Mouse (Mus musculus): ENCODE results near the gene Mtif3. TPM values are rescaled to one million over a fixed set of nuclear protein-coding genes. Genes with fewer than 3 reads are reported as not detected.
A peak's percentile ranks its signal among the peaks of the same experiment; 100 is the strongest.
"Not testable (repeated sequence)": the region's sequence is repeated elsewhere in the genome, so short reads cannot be mapped to it uniquely, and the experiment has no call there.

The Mtif3 gene
- total RNA-seq, 2 experiments from 2014 or later, result 18.1 to 24.9 TPM

DNA sequence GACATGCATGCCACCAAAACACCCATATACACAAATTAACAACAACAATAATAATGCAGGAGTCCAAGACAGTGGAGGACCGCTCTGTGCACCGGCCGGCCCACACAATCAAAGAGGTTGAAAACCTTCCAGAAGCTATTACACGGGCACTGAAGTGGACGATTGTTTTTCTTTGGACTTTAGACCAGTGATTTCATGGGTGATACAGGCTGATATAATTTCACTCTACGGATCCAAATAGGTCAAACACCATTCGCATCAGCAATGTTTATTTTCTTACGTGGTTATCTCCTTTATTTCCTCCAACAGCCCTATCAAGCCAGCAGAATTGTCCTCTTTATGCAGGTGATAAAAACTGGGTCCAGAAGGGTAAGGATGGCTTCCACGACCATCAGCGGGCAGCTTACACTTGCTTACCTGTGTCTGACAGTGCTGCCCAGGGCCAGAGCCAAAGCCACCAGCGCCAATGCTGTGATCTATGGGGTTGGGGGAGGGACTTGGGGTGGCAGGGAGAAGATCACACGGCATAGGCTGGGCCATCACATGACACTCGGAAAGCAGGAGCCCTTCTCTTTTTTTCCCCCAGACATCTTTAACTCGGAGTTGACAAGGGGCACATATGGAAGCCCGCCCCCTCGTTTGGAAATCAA, 31.6 kb downstream of the Mtif3 start:
- no peak for TF ChIP-seq CTCF (IDR thresholded peaks at IDR 0.05)
- intact Hi-C loops (cut with DNase I), result no loop called here
- no peak for DNase-seq (ENCODE audit: extremely low spot score in 1 of 2, low spot score in 2 of 2)
- no peak overlapping the region for H3K27ac ChIP-seq
- no peak overlapping the region for H3K4me3 ChIP-seq

DNA sequence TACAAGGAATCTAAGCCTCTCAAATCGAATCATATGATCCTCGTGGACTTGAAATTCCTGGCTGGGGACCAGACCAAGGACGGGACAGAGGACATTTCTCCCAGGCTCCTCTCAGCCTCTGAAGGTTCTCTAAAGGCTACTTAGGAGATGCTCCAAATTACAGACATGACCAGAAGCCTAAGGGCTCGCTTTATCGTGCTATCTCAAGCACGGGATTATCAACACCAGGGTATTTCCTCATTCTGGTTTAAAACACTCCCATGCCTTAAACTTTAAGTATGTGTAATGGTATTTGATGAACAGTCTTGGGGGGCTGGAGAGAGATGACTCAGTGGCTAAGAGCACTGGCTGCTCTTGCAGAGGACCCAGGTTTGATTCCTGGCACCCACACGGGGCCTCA, 32.2 kb downstream of the Mtif3 start:
- no peak for TF ChIP-seq CTCF (IDR thresholded peaks at IDR 0.05)
- no peak overlapping the region for H3K4me3 ChIP-seq
- intact Hi-C loops (cut with DNase I), result no loop called here
- DNase-seq (ENCODE audit: extremely low spot score in 1 of 2, low spot score in 2 of 2), result no peak
- H3K27ac ChIP-seq, result no peak overlapping the region

DNA sequence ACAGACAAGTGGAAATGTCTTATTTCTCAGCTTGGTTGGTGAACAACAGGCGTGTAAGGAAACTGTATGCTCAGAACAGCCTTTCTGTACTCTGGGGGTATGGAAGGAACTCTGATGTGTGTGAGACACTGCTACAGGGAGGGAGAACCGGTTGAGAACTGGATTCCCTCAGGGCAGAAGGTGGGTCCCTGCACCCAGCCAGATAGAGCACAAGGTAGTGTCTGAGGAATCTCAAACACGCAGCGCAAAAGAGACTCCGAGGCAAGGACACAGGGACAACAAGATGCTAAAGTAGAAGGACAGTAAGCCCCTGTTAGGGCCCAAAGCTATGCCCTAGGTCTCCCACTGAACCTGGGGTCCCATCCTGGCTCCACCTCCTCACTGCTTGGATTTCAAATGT, 36.9 kb downstream of the Mtif3 start:
- DNase-seq (ENCODE audit: extremely low spot score in 1 of 2, low spot score in 2 of 2), result no peak
- intact Hi-C loops (cut with DNase I), result no loop called here
- no peak overlapping the region for H3K27ac ChIP-seq
- no peak overlapping the region for H3K4me3 ChIP-seq
- no peak for TF ChIP-seq CTCF (IDR thresholded peaks at IDR 0.05)

DNA sequence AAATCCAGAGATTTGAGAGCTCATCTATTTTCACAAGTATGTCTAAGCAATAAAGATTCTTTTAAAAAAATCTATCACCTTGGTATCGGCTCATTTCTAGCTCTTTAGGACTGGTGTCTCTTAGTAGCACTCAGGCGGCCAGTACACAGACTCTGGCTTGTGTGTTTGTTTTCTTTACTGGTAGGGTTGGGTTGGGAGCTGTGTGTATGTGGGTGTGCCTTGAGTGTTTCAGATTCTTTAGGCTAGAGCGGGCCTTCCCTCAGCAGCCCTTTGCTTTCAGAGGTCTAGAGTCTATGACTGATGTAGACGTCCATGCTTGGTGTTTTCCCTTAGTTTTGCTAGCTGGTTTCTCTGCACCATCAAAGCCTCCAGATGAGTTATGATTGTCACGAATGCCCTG, 40.1 kb downstream of the Mtif3 start:
- Histone ChIP-seq H3K27ac (no peak overlapping the region), H3K4me3 (no peak overlapping the region)
- no peak for DNase-seq (ENCODE audit: extremely low spot score in 1 of 2, low spot score in 2 of 2)
- TF ChIP-seq CTCF (IDR thresholded peaks at IDR 0.05), result no peak
- intact Hi-C loops (cut with DNase I), result no loop called here

DNA sequence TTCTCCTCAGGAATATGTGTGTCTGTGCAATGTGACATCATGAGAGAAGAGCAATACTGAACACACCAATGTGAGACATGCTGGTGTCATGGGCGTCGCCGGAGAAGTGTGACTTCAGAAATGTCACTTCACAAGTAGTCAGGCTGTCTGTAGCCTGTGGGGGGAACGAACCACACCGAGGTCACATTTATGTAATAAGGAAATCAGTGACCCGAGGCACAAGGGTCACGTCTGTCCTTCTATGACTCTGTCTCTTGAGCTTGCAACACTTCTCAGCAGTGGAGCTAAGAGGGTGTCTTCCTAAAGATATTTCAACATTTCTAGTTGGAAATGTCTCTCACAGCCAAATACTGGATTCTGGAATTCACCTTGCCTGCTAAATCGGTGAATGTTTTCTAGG, 42.4 kb downstream of the Mtif3 start:
- Histone ChIP-seq H3K27ac (no peak overlapping the region), H3K4me3 (no peak overlapping the region)
- TF ChIP-seq CTCF (IDR thresholded peaks at IDR 0.05), result no peak
- intact Hi-C loops (cut with DNase I), result no loop called here
- DNase-seq (ENCODE audit: extremely low spot score in 1 of 2, low spot score in 2 of 2), result no peak

DNA sequence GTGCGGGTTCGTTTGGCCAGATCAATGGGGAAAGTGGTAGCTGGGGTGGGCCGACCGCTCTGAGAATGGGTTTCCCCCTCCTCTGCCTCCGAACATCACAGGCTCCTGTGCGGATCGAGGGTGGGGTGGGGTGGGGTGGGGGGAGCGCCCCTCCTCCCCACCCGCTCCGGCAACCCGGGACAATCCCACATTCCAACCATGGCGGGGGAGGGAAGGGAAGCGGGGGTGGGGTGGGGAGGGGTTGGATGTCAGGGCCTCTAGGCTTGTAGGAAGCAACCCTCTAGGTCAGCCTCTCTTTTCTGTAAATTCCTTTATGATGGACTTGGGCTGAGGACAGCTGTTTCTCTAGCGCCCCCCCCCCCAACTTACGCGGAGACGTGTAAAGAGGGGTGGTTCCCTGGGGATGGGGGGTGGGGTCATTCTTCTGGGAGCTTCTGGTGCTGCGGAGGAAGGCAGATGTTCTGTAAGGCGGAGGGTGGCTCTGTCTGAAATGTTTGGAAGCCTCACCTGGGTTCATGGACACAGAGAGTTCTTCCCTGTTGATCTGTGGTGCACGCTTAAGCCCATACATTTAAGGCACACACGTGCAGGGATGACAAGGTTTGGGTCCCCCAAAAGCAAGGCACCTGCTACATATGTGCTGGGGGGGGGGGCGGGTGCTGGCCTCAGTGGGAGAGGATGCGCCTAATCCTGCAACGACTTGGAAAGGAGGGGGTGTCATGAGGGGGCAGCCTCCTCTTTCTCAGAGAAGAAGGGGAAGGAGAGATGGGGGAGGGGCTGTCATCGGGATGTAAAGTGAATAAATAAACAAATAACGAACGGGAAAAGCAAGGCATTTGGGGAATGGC, 43.1 kb downstream of the Mtif3 start:
- no peak for DNase-seq (ENCODE audit: extremely low spot score in 1 of 2, low spot score in 2 of 2)
- intact Hi-C loops (cut with DNase I), result no loop called here
- TF ChIP-seq CTCF (IDR thresholded peaks at IDR 0.05), result no peak
- H3K27ac ChIP-seq, result no peak overlapping the region
- H3K4me3 ChIP-seq, result no peak overlapping the region

DNA sequence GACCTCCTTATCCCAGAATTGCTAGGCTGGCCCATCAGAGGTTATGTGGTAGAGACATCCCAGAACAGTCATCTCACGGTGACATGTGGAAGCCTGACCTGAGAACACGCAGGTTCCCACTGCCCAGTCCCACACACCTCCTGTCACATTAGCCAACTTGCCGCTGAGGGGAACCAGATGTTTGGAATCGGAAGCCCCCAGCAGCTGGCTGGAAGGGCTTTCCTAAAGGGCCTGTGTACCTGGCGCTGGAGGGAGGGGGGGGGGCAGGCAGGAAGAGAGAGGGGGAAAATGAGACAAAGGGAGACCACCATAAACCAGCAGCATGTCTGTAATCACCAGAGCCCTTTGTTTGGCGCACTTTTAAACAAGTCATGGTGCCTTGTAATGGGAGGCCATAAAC, 43.7 kb downstream of the Mtif3 start:
- no peak for DNase-seq (ENCODE audit: extremely low spot score in 1 of 2, low spot score in 2 of 2)
- no peak overlapping the region for H3K27ac ChIP-seq
- TF ChIP-seq CTCF (IDR thresholded peaks at IDR 0.05), result no peak
- intact Hi-C loops (cut with DNase I), result loop anchor here (10.0 kb wide), 1 partner anchor 925 kb away; no protein-coding TSS in a partner anchor
- H3K4me3 ChIP-seq, result no peak overlapping the region

DNA sequence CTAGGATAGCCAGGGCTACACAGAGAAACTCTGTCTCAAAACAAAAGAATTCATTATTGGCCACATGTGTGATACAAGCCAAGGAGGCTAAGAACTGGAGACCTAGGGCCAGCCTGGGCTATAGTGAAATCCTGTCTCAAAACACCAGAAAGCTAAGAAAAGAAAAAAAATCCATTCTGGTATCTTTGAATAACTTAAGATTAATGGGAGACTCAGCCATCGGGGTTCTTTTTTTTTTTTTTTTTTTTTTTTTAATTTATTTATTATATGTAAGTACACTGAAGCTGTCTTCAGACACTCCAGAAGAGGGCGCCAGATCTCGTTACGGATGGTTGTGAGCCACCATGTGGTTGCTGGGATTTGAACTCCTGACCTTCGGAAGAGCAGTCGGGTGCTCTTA, 46.2 kb downstream of the Mtif3 start:
- H3K4me3 ChIP-seq; H3K27ac ChIP-seq; DNase-seq (ENCODE audit: extremely low spot score in 1 of 2, low spot score in 2 of 2): not testable (repeated sequence)
- intact Hi-C loops (cut with DNase I), result loop anchor here (10.0 kb wide), 1 partner anchor 927 kb away; no protein-coding TSS in a partner anchor

DNA sequence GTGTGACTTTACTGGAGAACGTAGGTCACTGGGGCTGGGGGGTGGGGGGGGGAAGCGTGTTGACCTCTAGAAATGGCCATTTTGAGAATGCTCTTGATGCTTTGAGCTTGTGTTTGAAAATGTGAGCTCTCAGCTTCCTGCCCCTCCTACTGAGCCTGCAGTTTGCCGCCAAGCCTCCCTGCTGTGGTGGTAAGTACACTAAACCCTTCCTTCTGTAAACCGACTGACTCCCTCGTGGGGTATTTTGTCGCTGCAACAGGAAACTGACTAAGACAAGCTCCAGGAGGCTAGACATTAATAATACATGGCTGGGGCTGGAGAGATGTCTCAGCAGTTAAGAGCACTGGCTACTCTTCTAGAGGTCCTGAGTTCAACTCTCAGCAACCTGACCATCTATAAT, 46.8 kb downstream of the Mtif3 start:
- intact Hi-C loops (cut with DNase I), result loop anchor here (10.0 kb wide), 1 partner anchor 928 kb away; no protein-coding TSS in a partner anchor
- no peak overlapping the region for H3K4me3 ChIP-seq
- no peak for DNase-seq (ENCODE audit: extremely low spot score in 1 of 2, low spot score in 2 of 2)
- H3K27ac ChIP-seq, result no peak overlapping the region
- TF ChIP-seq CTCF (IDR thresholded peaks at IDR 0.05), result no peak

DNA sequence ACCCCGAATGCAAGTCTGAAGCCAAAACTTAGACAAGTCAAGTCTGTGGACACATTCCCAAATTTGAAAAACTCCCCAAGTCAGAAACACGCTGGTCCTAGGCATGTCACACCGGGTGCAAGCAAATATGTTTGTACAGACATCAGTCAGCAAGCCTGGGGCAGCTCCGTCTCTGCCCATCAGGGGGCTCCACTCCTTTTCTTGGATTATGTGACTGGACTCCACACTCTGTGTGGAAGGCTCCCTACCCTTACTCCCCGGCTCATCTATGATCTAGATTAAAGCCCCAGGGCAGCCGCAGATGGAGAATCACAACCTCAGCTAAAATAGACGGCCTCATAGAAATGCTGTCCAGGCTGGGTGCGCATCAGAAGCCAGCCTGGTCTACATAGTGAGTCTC, 47.3 kb downstream of the Mtif3 start:
- H3K4me3 ChIP-seq, result no peak overlapping the region
- no peak for DNase-seq (ENCODE audit: extremely low spot score in 1 of 2, low spot score in 2 of 2)
- no peak overlapping the region for H3K27ac ChIP-seq
- peak; percentile 43 for TF ChIP-seq CTCF (IDR thresholded peaks at IDR 0.05)
- intact Hi-C loops (cut with DNase I), result loop anchor here (10.0 kb wide), 1 partner anchor 929 kb away; no protein-coding TSS in a partner anchor

DNA sequence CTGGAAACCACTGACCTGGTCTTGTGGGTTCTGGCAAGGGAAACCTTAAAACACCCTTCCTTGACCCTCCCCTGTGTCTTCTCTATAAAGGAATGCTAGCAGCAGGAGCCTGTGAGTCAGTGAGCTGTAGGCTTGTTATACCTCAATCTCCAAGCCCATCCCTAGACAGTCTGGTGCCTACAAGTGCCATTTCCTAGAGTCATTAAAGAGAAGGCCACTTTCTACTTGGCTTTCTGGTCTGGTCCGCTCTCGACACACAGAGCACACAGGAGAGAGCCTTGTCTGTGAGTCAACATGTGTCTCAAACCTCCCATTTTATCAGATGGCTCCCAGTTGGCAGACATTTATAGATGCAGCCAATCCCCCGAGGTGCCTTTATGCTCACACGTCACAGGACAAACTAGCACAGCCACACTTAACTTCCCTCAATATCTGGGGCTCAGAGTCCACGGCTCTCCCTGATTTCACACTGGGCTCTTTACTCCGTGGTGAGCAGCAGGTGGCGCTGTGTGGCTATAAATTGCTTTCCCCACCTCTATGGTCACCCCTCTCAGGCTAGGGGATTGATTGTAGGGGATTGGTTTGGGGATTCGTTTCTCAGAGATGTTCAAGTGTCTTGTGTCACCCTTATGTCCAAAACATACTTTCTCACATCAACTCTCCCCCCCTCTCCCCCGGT, 49.4 kb downstream of the Mtif3 start:
- H3K27ac ChIP-seq, result no peak overlapping the region
- peak; percentile 52 to 63 for DNase-seq (ENCODE audit: extremely low spot score in 1 of 2, low spot score in 2 of 2)
- TF ChIP-seq CTCF (IDR thresholded peaks at IDR 0.05), result peak; percentile 76
- H3K4me3 ChIP-seq, result no peak overlapping the region
- intact Hi-C loops (cut with DNase I), result loop anchor here (2.0 to 10.0 kb wide), 3 partner anchors 313 to 931 kb away; no protein-coding TSS in a partner anchor

DNA sequence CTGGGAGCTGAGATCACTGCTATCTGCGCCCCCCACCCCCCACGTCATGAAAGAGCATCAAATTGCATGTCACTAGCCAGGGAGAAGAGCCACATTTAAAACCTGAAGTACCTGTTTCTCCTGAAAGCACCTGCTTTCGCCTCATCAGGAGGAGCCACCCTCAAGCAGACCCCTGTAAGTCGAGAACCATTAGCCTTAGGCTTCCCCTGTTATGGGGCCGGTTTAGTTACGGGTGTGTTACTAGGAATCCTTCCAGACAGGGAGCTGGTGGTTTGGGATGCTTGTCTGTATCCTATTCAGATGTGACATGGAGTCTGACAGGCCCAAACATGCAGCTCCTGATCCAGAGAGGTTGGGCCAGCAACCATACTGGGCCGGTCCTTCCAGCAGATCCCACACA, 50.2 kb downstream of the Mtif3 start:
- Histone ChIP-seq H3K27ac (no peak overlapping the region), H3K4me3 (no peak overlapping the region)
- intact Hi-C loops (cut with DNase I), result loop anchor here (10.0 kb wide), 1 partner anchor 931 kb away; no protein-coding TSS in a partner anchor
- no peak for DNase-seq (ENCODE audit: extremely low spot score in 1 of 2, low spot score in 2 of 2)
- TF ChIP-seq CTCF (IDR thresholded peaks at IDR 0.05), result no peak

Data from left cerebral cortex, adult 2 months (tissue).